Mouse (Mus musculus) adrenal gland, adult (tissue): ENCODE measurements around the gene Elp6.

ENCODE experiments used
- DNase-seq, 2 experiments: peaks; one replicate each; pipeline ENCODE4 v3.0.0; 2022 to 2023; ENCODE audit warnings: low spot score in 1 of 2; ENCODE audit not compliant: inconsistent age in 2 of 2

The Elp6 gene

GRCm38 (mm10) chr9:110304969-110305651, at the start of gene Elp6:
Elp6 (plus strand) TSS chr9:110305173.
- peak; percentile 94 to 99 for DNase-seq

- no peak for DNase-seq
Observed at GRCm38 (mm10) chr9:110255407-110256019, 49.5 kb upstream of the Elp6 start.

- no peak for DNase-seq
Observed at GRCm38 (mm10) chr9:110258646-110259045, 46.3 kb upstream of the Elp6 start.

GRCm38 (mm10) chr9:110259118-110259517, 45.9 kb upstream of the Elp6 start:
- DNase-seq, result no peak

- no peak for DNase-seq
Observed at GRCm38 (mm10) chr9:110263181-110263580, 41.8 kb upstream of the Elp6 start.

GRCm38 (mm10) chr9:110264991-110265390, 40.0 kb upstream of the Elp6 start:
- no peak for DNase-seq

GRCm38 (mm10) chr9:110268416-110268815, 36.6 kb upstream of the Elp6 start:
- DNase-seq, result no peak

GRCm38 (mm10) chr9:110272330-110272729, 32.6 kb upstream of the Elp6 start:
- no peak for DNase-seq

- no peak for DNase-seq
Observed at GRCm38 (mm10) chr9:110273507-110273906, 31.5 kb upstream of the Elp6 start.

- peak in 1 of 2 experiments; percentile 54 for DNase-seq
Observed at GRCm38 (mm10) chr9:110275882-110276281, 29.1 kb upstream of the Elp6 start.

- peak; percentile 68 to 95 for DNase-seq
Observed at GRCm38 (mm10) chr9:110277431-110277881, 27.5 kb upstream of the Elp6 start.

- no peak for DNase-seq
Observed at GRCm38 (mm10) chr9:110284075-110284697, 20.8 kb upstream of the Elp6 start.

GRCm38 (mm10) chr9:110287321-110287924, 17.6 kb upstream of the Elp6 start:
- no peak for DNase-seq

- DNase-seq, result peak in 1 of 2 experiments; percentile 60
Observed at GRCm38 (mm10) chr9:110293254-110293718, 11.7 kb upstream of the Elp6 start.

GRCm38 (mm10) chr9:110293873-110294415, 11.0 kb upstream of the Elp6 start:
- DNase-seq, result no peak

GRCm38 (mm10) chr9:110294786-110295185, 10.2 kb upstream of the Elp6 start:
- no peak for DNase-seq

GRCm38 (mm10) chr9:110296867-110297627, 7.9 kb upstream of the Elp6 start:
- peak; percentile 86 to 95 for DNase-seq

- DNase-seq, result no peak
Observed at GRCm38 (mm10) chr9:110304516-110304915, 457 bp upstream of the Elp6 start.

- no peak for DNase-seq
Observed at GRCm38 (mm10) chr9:110306371-110306770, 1.4 kb downstream of the Elp6 start.

- DNase-seq, result no peak
Observed at GRCm38 (mm10) chr9:110314706-110315105, 9.7 kb downstream of the Elp6 start.

- peak; percentile 18 to 57 for DNase-seq
Observed at GRCm38 (mm10) chr9:110315410-110315809, 10.4 kb downstream of the Elp6 start.
